Mouse (Mus musculus): Measurements from ENCODE around the gene Car5a. TPM values are rescaled to one million over a fixed set of nuclear protein-coding genes. Genes with fewer than 3 reads are reported as not detected.

Car5a gene
- total and polyA plus RNA-seq, 3 experiments: 0.08 TPM; not detected in 2

GRCm38 (mm10) chr8:121881921-121882320, 62.8 kb downstream of the Car5a start:
- TF ChIP-seq TAL1 (IDR thresholded peaks at IDR 0.05; ENCODE audit: low read length) (no peak), KAT2A (conservative IDR thresholded peaks at IDR 0.05; ENCODE audit: low read depth, low read length) (no peak), ZC3H11A (IDR thresholded peaks at IDR 0.05; ENCODE audit: low read depth, low read length) (no peak), MAZ (IDR thresholded peaks at IDR 0.05; ENCODE audit: low read depth, low read length) (no peak), POLR2AphosphoS2 (IDR thresholded peaks at IDR 0.05; ENCODE audit: low read length) (no peak), ELF1 (IDR thresholded peaks at IDR 0.05; ENCODE audit: low read depth, low read length) (no peak), MXI1 (IDR thresholded peaks at IDR 0.05; ENCODE audit: low read depth, low read length) (no peak), HCFC1 (IDR thresholded peaks at IDR 0.05; ENCODE audit: low read depth, low read length) (no peak), CHD2 (IDR thresholded peaks at IDR 0.05; ENCODE audit: low read length) (no peak), USF1 (IDR thresholded peaks at IDR 0.05; ENCODE audit: low read depth, low read length) (no peak), ZMIZ1 (IDR thresholded peaks at IDR 0.05; ENCODE audit: low read depth, low read length) (no peak), ZKSCAN1 (IDR thresholded peaks at IDR 0.05; ENCODE audit: low read depth, low read length) (no peak), UBTF (IDR thresholded peaks at IDR 0.05; ENCODE audit: borderline replicate concordance, insufficient read depth, low read depth, low read length) (no peak), TCF12 (IDR thresholded peaks at IDR 0.05; ENCODE audit: low read depth, low read length) (no peak), POLR2A (IDR thresholded peaks at IDR 0.05; ENCODE audit: control insufficient read depth in 1 of 2, insufficient read depth in 1 of 2, low read depth in 1 of 2, low read length in 2 of 2, poor library complexity in 1 of 2) (no peak), MEF2A (IDR thresholded peaks at IDR 0.05; ENCODE audit: extremely low read depth, insufficient replicate concordance, low read depth, low read length, poor library complexity, severe bottlenecking) (no peak), JUND (IDR thresholded peaks at IDR 0.05; ENCODE audit: low read depth, low read length) (no peak), NELFE (IDR thresholded peaks at IDR 0.05; ENCODE audit: low read depth, low read length) (no peak), NRF1 (IDR thresholded peaks at IDR 0.05; ENCODE audit: insufficient read depth, low read depth, low read length, poor library complexity, severe bottlenecking) (no peak), CHD1 (IDR thresholded peaks at IDR 0.05; ENCODE audit: low read depth, low read length) (no peak)
- no peak overlapping the region for H3K4me3 ChIP-seq (ENCODE audit: control insufficient read depth in 1 of 2, insufficient read depth in 1 of 2, low read depth in 2 of 2, low read length in 2 of 2)
- no peak for DNase-seq (ENCODE audit: low read depth, low spot score)
- no peaks in the 10 kb centered on the region for H3K79me2 ChIP-seq (ENCODE audit: control insufficient read depth, insufficient read depth, low read length, poor library complexity)
- H3K36me3 ChIP-seq (ENCODE audit: control insufficient read depth in 1 of 2, insufficient read depth in 2 of 2, low read length in 2 of 2): peaks cover 6 to 15% of the 10 kb centered on the region in 2 experiments; a peak in 2 of 4 replicates
- H3K4me1 ChIP-seq (ENCODE audit: control insufficient read depth in 1 of 2, insufficient read depth in 2 of 2, low read length in 2 of 2): peaks cover 0 to 2% of the 10 kb centered on the region in 2 experiments; a peak in 3 of 4 replicates
- H3K27me3 ChIP-seq (ENCODE audit: control insufficient read depth in 1 of 2, insufficient read depth in 2 of 2, low read length in 2 of 2): no peaks in the 10 kb centered on the region
- H3K9me3 ChIP-seq (replicated peaks; ENCODE audit: insufficient read depth, low read length): no peaks in the 10 kb centered on the region
- H3K27ac ChIP-seq (ENCODE audit: control insufficient read depth, low read depth, low read length): no peak overlapping the region
- H3K9ac ChIP-seq (ENCODE audit: control insufficient read depth, low read depth, low read length, poor library complexity, severe bottlenecking): no peak overlapping the region

- no peak; the same call in 1 of the 2 replicates for TF ChIP-seq POLR2AphosphoS2 (IDR thresholded peaks at IDR 0.05; ENCODE audit: low read length)
- TF ChIP-seq TBP (IDR thresholded peaks at IDR 0.05; ENCODE audit: low read depth, low read length): no peak
- no peak for TF ChIP-seq MYB (IDR thresholded peaks at IDR 0.05; ENCODE audit: low read depth, low read length)
- TF ChIP-seq JUND (IDR thresholded peaks at IDR 0.05; ENCODE audit: low read depth, low read length): no peak
- no peak for TF ChIP-seq GABPA (IDR thresholded peaks at IDR 0.05; ENCODE audit: low read depth, low read length)
- no peak for TF ChIP-seq ZKSCAN1 (IDR thresholded peaks at IDR 0.05; ENCODE audit: low read depth, low read length)
- no peak for TF ChIP-seq KAT2A (conservative IDR thresholded peaks at IDR 0.05; ENCODE audit: low read depth, low read length)
- no peak for TF ChIP-seq MAX (IDR thresholded peaks at IDR 0.05; ENCODE audit: low read length)
- TF ChIP-seq GATA1 (IDR thresholded peaks at IDR 0.05; ENCODE audit: low read depth, low read length): no peak
- TF ChIP-seq RAD21 (IDR thresholded peaks at IDR 0.05; ENCODE audit: low read depth, low read length): no peak
- TF ChIP-seq MEF2A (IDR thresholded peaks at IDR 0.05; ENCODE audit: extremely low read depth, insufficient replicate concordance, low read depth, low read length, poor library complexity, severe bottlenecking): no peak
- TF ChIP-seq ZNF384 (IDR thresholded peaks at IDR 0.05; ENCODE audit: low read depth, low read length): no peak
- no peak for TF ChIP-seq ETS1 (IDR thresholded peaks at IDR 0.05; ENCODE audit: low read depth, low read length)
- TF ChIP-seq CTCF (IDR thresholded peaks at IDR 0.05 in 2 of 3, conservative IDR thresholded peaks at IDR 0.05 in 1 of 3; ENCODE audit: control insufficient read depth in 1 of 3, insufficient read depth in 1 of 3, low read depth in 2 of 3, low read length in 3 of 3, poor library complexity in 1 of 3, severe bottlenecking in 1 of 3): no peak
- no peak for TF ChIP-seq SMC3 (IDR thresholded peaks at IDR 0.05; ENCODE audit: low read depth, low read length)
- no peak for TF ChIP-seq TCF12 (IDR thresholded peaks at IDR 0.05; ENCODE audit: low read depth, low read length)
- TF ChIP-seq USF2 (IDR thresholded peaks at IDR 0.05; ENCODE audit: borderline replicate concordance in 1 of 2, insufficient read depth in 1 of 2, low read depth in 1 of 2, low read length in 2 of 2): no peak
- no peak for TF ChIP-seq ZC3H11A (IDR thresholded peaks at IDR 0.05; ENCODE audit: low read depth, low read length)
- no peak for TF ChIP-seq ZMIZ1 (IDR thresholded peaks at IDR 0.05; ENCODE audit: low read depth, low read length)
- DNase-seq (ENCODE audit: low read depth, low spot score): no peak
- Histone ChIP-seq H3K27ac (ENCODE audit: control insufficient read depth, low read depth, low read length) (no peak overlapping the region), H3K9me3 (replicated peaks; ENCODE audit: insufficient read depth, low read length) (no peaks in the 10 kb centered on the region), H3K9ac (ENCODE audit: control insufficient read depth, low read depth, low read length, poor library complexity, severe bottlenecking) (no peak overlapping the region), H3K4me3 (ENCODE audit: control insufficient read depth in 1 of 2, insufficient read depth in 1 of 2, low read depth in 2 of 2, low read length in 2 of 2) (no peak overlapping the region), H3K27me3 (ENCODE audit: control insufficient read depth in 1 of 2, insufficient read depth in 2 of 2, low read length in 2 of 2) (no peaks in the 10 kb centered on the region), H3K36me3 (ENCODE audit: control insufficient read depth in 1 of 2, insufficient read depth in 2 of 2, low read length in 2 of 2) (peaks cover 4 to 15% of the 10 kb centered on the region in 2 experiments; a peak in 3 of 4 replicates), H3K79me2 (ENCODE audit: control insufficient read depth, insufficient read depth, low read length, poor library complexity) (no peaks in the 10 kb centered on the region), H3K4me1 (ENCODE audit: control insufficient read depth in 1 of 2, insufficient read depth in 2 of 2, low read length in 2 of 2) (peaks cover 3 to 12% of the 10 kb centered on the region in 2 experiments)
Observed at GRCm38 (mm10) chr8:121880818-121881217, 63.9 kb downstream of the Car5a start.
